Mouse (Mus musculus) brain, adult 2 months (tissue): ENCODE data around the gene Hebp1.

Experiments used
- DNase-seq: peaks from one replicate; pipeline ENCODE4 v3.0.0; 2011; ENCODE audit warnings: low read depth, low spot score

The Hebp1 gene

GRCm38 (mm10) chr6:135197446-135197845, 376 bp downstream of the Hebp1 start:
- DNase-seq, result no peak

GRCm38 (mm10) chr6:135196707-135197106, 1.1 kb downstream of the Hebp1 start:
- no peak for DNase-seq

- no peak for DNase-seq
Measured at GRCm38 (mm10) chr6:135194907-135195306, 2.9 kb downstream of the Hebp1 start.

GRCm38 (mm10) chr6:135193733-135194132, 4.1 kb downstream of the Hebp1 start:
- no peak for DNase-seq

- DNase-seq, result no peak
Measured at GRCm38 (mm10) chr6:135192993-135193392, 4.8 kb downstream of the Hebp1 start.

GRCm38 (mm10) chr6:135191906-135192305, 5.9 kb downstream of the Hebp1 start:
- DNase-seq, result no peak

- no peak for DNase-seq
Measured at GRCm38 (mm10) chr6:135190122-135190521, 7.7 kb downstream of the Hebp1 start.

GRCm38 (mm10) chr6:135188629-135189028, 9.2 kb downstream of the Hebp1 start:
- no peak for DNase-seq

- DNase-seq, result no peak
Measured at GRCm38 (mm10) chr6:135187076-135187917, 10.5 kb downstream of the Hebp1 start.

- DNase-seq, result no peak
Measured at GRCm38 (mm10) chr6:135183961-135184360, 13.9 kb downstream of the Hebp1 start.

- no peak for DNase-seq
Measured at GRCm38 (mm10) chr6:135182925-135183324, 14.9 kb downstream of the Hebp1 start.

GRCm38 (mm10) chr6:135178599-135178998, 19.2 kb downstream of the Hebp1 start:
- no peak for DNase-seq

- no peak for DNase-seq
Measured at GRCm38 (mm10) chr6:135177271-135177670, 20.6 kb downstream of the Hebp1 start.

- DNase-seq, result peak; percentile 91
Measured at GRCm38 (mm10) chr6:135175014-135175413, 22.8 kb downstream of the Hebp1 start.

- no peak for DNase-seq
Measured at GRCm38 (mm10) chr6:135171736-135172135, 26.1 kb downstream of the Hebp1 start.

GRCm38 (mm10) chr6:135169246-135169645, 28.6 kb downstream of the Hebp1 start:
- no peak for DNase-seq

GRCm38 (mm10) chr6:135168471-135168870, 29.4 kb downstream of the Hebp1 start:
- DNase-seq, result no peak

- peak; percentile 85 for DNase-seq
Measured at GRCm38 (mm10) chr6:135167380-135168311, 30.2 kb downstream of the Hebp1 start.

GRCm38 (mm10) chr6:135166712-135167111, 31.1 kb downstream of the Hebp1 start:
- no peak for DNase-seq

- no peak for DNase-seq
Measured at GRCm38 (mm10) chr6:135166262-135166661, 31.6 kb downstream of the Hebp1 start.

GRCm38 (mm10) chr6:135165706-135166105, 32.1 kb downstream of the Hebp1 start:
- no peak for DNase-seq

GRCm38 (mm10) chr6:135165191-135165590, 32.6 kb downstream of the Hebp1 start:
- no peak for DNase-seq
